Mouse (Mus musculus) liver, postnatal 0 days (tissue): ENCODE measurements around the gene Calcoco1.

Source experiments
- CTCF ChIP-seq: sonication (generic); IDR thresholded peaks from 2 replicates; pipeline ENCODE4 v1.5.1; 2016; ENCODE audit warnings: antibody characterized with exemption, low read depth
- EP300 ChIP-seq: IDR thresholded peaks from 2 replicates; pipeline ENCODE4 v1.6.1; 2016; ENCODE audit warnings: antibody characterized with exemption, low read depth, mild to moderate bottlenecking

- TF ChIP-seq CTCF (no peak), EP300 (no peak)
These were observed 25.1 kb downstream of the Calcoco1 start for GRCm38 (mm10) chr15:102696899-102697298.
